Mouse (Mus musculus): ENCODE measurements around the gene Rgs18.

The Rgs18 gene

DNA sequence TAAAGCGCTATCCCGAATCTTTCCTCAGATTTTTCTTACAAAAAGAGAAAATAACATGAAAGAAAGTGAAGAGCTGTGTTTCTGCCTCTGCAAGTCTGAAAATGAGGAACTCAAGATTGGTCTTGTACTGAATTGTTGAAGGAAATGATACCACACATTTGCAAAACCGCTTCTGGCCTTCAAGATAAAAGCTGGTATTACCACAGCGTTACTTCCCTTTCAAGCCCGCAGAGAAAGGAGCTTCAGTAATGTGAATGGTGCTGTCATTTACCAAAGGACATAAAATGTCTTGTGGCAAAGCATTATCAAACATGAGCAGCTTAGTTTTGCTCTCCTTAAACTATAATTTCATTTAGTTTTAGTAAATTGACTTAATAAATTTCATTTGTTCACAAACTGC is at the start of gene Rgs18:
TSS of gene Rgs18 (minus strand) at position 105 of the 400 bp plus-strand sequence.
- DNase-seq (ENCODE audit: low spot score) = peak; percentile 49

DNA sequence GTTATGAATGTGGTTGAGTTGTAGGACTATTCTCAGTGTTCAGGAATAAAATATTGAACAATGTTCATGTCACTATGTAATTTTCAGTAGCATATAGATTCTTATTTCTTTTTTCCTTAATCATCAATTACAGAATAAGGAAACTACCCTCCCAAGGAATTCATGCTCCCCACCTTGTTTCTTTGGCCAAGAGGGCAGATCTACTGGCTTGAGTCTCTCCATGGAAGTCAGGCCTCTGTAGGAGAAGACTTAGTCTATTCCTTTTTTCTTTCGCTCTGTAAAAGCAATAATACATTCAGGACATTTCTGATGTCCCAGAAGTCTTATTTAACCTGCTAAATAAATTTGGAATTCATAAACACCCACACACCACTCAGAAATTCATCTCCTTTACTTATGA is 841 bp downstream of the Rgs18 start:
- DNase-seq (ENCODE audit: low spot score) = no peak

DNA sequence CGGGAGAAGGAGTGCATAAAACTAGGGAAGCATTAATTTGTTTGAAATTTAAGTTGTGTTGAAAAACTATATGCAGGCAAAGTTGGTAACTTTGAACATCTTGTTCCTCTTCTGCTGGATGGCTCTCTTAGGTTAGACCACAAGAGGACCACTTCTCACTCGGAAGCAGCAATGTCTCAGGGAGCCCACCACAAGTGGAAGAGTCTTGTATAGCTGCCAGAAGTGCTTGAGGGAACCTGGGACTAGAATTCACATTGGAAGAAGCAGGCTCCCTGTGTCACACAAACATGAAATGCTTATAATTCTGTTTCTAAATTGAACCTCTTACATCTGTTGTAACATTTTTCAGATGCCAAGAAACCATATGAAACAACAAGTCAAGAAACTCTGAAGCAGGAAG is 9.0 kb downstream of the Rgs18 start:
- DNase-seq (ENCODE audit: low spot score) = no peak

DNA sequence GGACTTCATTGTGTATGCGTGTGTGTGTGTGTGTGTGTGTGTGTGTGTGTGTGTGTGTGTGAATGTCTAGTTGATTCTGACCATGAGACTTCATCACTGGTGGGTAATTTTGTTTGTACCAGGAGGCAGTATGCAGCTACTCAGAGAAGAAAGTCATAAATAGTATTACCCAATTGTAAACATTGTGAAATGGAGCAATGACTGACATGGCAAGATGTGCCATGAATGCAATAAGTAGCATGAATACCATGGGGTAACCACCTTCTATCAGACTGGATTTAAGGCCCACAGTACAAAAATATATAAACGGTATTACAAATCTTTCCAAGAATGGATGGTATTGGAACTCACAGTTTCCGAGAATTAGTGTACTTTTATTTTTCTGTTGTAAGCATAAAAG is 14.4 kb downstream of the Rgs18 start:
- no peak for DNase-seq (ENCODE audit: low spot score)

DNA sequence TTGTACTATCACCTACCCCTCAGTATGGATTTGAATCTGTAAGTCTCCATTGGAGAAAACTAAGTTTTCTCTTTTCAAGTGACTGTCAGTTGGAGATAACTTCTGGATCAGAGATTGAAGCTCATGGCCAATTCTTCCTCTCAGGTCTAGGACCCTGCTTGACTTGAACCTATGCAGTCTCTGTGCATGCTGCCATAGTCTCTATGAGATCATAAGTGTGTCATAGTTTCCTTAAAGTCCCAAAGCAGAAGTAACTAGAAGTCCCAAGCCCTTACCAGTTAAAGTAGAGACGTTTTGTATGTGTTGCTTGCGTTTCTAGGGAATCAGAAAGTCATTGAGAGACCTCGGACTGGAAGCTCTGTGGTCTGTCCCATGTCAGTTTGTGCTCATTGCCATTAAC is 24.5 kb downstream of the Rgs18 start:
- DNase-seq (ENCODE audit: low spot score) = no peak

DNA sequence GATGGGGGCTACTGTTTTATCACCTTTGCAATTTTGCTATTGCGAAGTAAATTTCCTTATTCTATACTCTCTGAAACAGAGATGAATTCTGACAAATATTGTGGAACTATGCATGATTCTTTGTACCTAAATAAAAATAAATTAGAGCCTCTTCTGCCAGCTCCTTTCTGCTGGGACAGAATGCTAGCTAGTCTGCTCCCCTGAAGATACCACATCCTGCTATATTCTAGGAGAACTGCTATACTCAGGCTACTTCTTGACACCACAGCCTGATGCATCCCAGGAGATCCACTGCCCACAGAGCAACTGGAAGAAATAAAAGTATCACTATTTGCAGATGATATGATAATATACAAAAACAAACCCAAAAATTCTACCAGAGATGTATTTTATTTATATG is 29.1 kb downstream of the Rgs18 start:
- DNase-seq (ENCODE audit: low spot score) = no peak

DNA sequence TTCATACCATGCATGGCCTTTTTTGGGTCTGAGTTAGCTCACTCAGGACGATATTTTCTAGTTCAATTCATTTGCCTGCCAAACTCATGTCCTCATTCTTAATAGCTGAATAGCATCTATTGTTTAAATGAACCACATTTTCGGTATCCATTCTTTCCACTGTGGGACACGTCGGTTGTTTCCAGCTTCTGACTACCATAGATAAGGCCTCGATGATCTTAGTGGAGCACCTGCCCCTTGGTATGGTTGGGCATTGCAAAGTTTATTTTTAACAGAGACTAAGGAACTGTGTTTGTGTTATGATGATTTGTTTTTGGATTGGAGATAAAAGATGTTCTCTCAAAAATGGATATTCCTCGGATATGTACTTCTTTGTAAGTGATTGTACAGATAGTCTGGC is 37.5 kb downstream of the Rgs18 start:
- no peak for DNase-seq (ENCODE audit: low spot score)

DNA sequence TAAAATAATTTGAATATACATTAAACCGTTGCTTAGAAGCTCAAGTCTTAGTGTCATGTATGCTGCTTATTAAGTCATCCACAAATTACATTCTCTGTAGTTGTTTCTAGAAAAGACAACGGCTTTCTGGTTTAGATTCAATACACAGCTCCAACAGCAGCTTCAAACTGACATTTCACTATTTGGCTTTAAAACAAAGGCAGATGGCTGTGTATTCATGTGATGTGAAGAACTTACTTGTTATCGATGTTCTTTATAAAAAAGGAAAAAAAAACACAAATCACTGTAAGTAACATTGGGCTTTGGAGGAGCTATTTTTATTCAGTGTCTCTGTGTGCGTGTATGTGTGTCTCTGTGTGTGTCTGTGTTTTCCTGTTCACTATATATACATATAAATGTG is 54.5 kb downstream of the Rgs18 start:
- no peak for DNase-seq (ENCODE audit: low spot score)

DNA sequence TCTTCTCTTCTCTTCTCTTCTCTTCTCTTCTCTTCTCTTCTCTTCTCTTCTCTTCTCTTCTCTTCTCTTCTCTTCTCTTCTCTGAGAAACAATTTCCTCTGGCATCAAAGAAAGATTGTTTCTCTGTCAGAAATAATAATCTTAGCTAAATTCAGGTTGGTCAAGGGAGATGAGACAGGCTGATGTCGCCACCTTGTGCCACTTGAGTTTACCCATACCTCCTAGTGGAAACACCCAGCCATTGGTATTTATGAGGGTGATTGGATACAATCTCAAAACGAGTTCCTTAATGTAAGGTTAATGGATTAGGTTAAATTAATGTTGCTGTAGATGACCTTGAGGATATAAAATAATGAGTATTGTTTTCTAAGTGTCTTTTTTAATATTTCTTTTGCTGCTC is 70.9 kb downstream of the Rgs18 start:
- no peak for DNase-seq (ENCODE audit: low spot score)
